In genomic region chr3:14659894-14660293, GRCm38 (mm10) we compare ENCODE assay signal across 15 mouse cellular contexts.
"Had no signal": no experiment of that assay in that cellular context is flagged by ENCODE, and none has a peak within 500 bp of the region (broad histone marks: within the 10 kb centered on the region; RNA-seq: fewer than 3 reads in every experiment).

No protein-coding gene starts in this region.

- H3K4me2 ChIP-seq: limb, embryonic 13.5 days; liver, embryonic 13.5 days; lung, embryonic 15.5 days; midbrain, embryonic 11.5 days had no signal

- H3K36me3 ChIP-seq: limb, embryonic 13.5 days; liver, embryonic 13.5 days; lung, embryonic 15.5 days had no signal

- H3K9ac ChIP-seq: limb, embryonic 13.5 days; liver, embryonic 13.5 days; liver, postnatal 0 days; lung, embryonic 15.5 days had no signal

- ATAC-seq: liver, postnatal 0 days had no signal

- H3K9me3 ChIP-seq: limb, embryonic 13.5 days; liver, embryonic 13.5 days; lung, embryonic 15.5 days had no signal

- H3K27ac ChIP-seq: left cerebral cortex, adult 2 months; limb, embryonic 13.5 days; liver, embryonic 13.5 days; lung, embryonic 15.5 days had no signal

- DNase-seq: kidney, adult 18-20 months; kidney, adult 9 months; kidney, postnatal 14 days; layer of hippocampus, postnatal 36 days; liver, embryonic 13.5 days; liver, postnatal 0 days; lung, postnatal 10 days; lung, postnatal 36 days; midbrain, embryonic 14.5 days; thymus, adult 18-20 months; thymus, postnatal 36 days had no signal

- H3K27me3 ChIP-seq: limb, embryonic 13.5 days; liver, embryonic 13.5 days; lung, embryonic 15.5 days had no signal

- H3K4me3 ChIP-seq: left cerebral cortex, adult 2 months; limb, embryonic 13.5 days; liver, embryonic 13.5 days; lung, embryonic 15.5 days had no signal

- H3K4me1 ChIP-seq: limb, embryonic 13.5 days; liver, embryonic 13.5 days; lung, embryonic 15.5 days had no signal
